Mouse (Mus musculus) hindbrain, embryonic 10.5 days (tissue): ENCODE data around the gene Tex12. TPM values are rescaled to one million over a fixed set of nuclear protein-coding genes. Genes with fewer than 3 reads are reported as not detected.

Experiments
- DNase-seq: peaks from one replicate; pipeline ENCODE4 v3.0.0-alpha.2; 2017; ENCODE audit warnings: low spot score
- H3K27ac ChIP-seq: fragments of 300-500 bp; sonication (generic); 2 replicates; pipeline ENCODE4 v1.5.1; 2016; ENCODE audit warnings: mild to moderate bottlenecking, moderate library complexity
- H3K27me3 ChIP-seq: fragments of 300-500 bp; sonication (generic); 2 replicates; pipeline ENCODE4 v1.6.1; 2016; ENCODE audit warnings: mild to moderate bottlenecking; ENCODE audit not compliant: poor library complexity, insufficient read depth, severe bottlenecking
- H3K36me3 ChIP-seq: fragments of 300-500 bp; sonication (generic); 2 replicates; pipeline ENCODE4 v1.6.1; 2016; ENCODE audit warnings: mild to moderate bottlenecking, moderate library complexity
- H3K4me1 ChIP-seq: fragments of 300-500 bp; sonication (generic); replicated peaks from 2 replicates; pipeline ENCODE4 v1.6.1; 2016; ENCODE audit warnings: mild to moderate bottlenecking
- H3K4me3 ChIP-seq: fragments of 300-500 bp; sonication (generic); 2 replicates; pipeline ENCODE4 v1.5.1; 2016; ENCODE audit warnings: mild to moderate bottlenecking, moderate library complexity
- H3K9me3 ChIP-seq: fragments of 300-500 bp; sonication (generic); 2 replicates; pipeline ENCODE4 v1.6.1; 2016; ENCODE audit warnings: mild to moderate bottlenecking, moderate library complexity
- WGBS: fragments of 180-500 bp; shearing (Covaris S2); methylation state at CpG from one replicate; pipeline ENCODE4 v1.1.7; 2016; 5-methylcytosine and 5-hydroxymethylcytosine counted together
- polyA plus RNA-seq: library from polyadenylated mRNA; unstranded; fragments of >200 nt; fragmentation: Nextera tagmentation; extraction: Ambion mirVana; gene quantifications from 2 replicates; pipeline ENCODE4 v1.2.1, GENCODE M21; 2016

Gene Tex12
- 0.21 TPM in 1 of 2 replicates, not detected in the other for polyA plus RNA-seq

DNA sequence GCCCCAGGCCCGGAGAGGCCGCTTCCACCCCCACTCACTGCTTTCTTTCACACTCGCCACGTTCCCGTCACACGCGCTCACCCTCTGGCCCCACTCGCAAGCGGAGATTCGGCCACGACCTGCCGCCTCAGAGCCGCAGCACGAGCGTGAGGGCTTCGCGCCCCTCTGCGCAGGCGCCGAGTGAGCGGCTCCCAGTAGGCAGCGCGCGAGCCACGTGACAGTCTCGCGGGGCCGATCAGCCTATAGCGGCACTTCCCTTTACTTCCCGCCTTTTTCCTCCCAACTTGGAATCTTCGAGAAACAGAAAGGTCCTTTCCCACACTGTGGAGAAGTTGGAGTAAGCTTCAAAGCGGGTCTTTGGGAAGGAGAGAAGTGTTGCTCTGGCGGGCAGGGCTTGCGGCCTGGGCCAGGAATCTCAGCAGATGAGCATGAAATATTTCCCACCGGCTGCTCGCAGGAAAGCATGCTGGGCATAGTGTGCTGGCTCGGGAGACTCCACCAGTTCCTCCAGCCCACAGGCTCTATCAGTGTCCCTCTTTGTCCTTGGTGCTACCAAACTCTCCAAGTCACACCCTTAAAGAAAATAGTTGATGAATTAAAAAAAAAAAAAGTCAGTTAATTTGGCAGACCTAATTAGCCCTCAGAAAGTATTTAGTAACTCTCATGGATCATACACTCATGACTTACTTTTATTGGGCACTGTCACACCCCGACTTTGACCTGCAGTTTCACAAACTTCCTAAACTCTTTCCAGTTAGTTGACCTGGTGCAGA is at the start of gene Tex12:
TSS of gene Tex12 (minus strand) at position 181 of the 773 bp plus-strand sequence.
- DNase-seq: no peak
- H3K27ac ChIP-seq: no peak within 1 kb of the TSS
- no peaks in the 10 kb centered on the region for H3K36me3 ChIP-seq
- H3K9me3 ChIP-seq: no peaks in the 10 kb centered on the region
- H3K4me1 ChIP-seq: no peaks in the 10 kb centered on the region
- H3K4me3 ChIP-seq: no peak within 1 kb of the TSS
- 85% methylated on average over 38 of the region's 38 CpGs for WGBS
- H3K27me3 ChIP-seq: no peaks in the 10 kb centered on the region

- no peaks in the 10 kb centered on the region for H3K27me3 ChIP-seq
- peaks cover 60% of the 10 kb centered on the region for H3K36me3 ChIP-seq
- H3K4me3 ChIP-seq: peak overlapping the region; percentile 91
- H3K9me3 ChIP-seq: no peaks in the 10 kb centered on the region
- H3K4me1 ChIP-seq: peaks cover 27% of the 10 kb centered on the region
- H3K27ac ChIP-seq: peak overlapping the region; percentile 96
- 5% methylated on average over 6 of the region's 6 CpGs for whole genome bisulfite sequencing
- no peak for DNase-seq
Observed at GRCm38 (mm10) chr9:50604338-50604737, 43.2 kb upstream of the Tex12 start.

GRCm38 (mm10) chr9:50603998-50604324 is 42.8 kb upstream of the Tex12 start:
- Histone ChIP-seq H3K4me1 (peaks cover 27% of the 10 kb centered on the region), H3K27ac (peak overlapping the region; percentile 96), H3K9me3 (no peaks in the 10 kb centered on the region), H3K27me3 (no peaks in the 10 kb centered on the region), H3K36me3 (peaks cover 60% of the 10 kb centered on the region), H3K4me3 (peak overlapping the region; percentile 91)
- WGBS: under 1% methylated on average over 24 of the region's 24 CpGs
- no peak for DNase-seq

DNA sequence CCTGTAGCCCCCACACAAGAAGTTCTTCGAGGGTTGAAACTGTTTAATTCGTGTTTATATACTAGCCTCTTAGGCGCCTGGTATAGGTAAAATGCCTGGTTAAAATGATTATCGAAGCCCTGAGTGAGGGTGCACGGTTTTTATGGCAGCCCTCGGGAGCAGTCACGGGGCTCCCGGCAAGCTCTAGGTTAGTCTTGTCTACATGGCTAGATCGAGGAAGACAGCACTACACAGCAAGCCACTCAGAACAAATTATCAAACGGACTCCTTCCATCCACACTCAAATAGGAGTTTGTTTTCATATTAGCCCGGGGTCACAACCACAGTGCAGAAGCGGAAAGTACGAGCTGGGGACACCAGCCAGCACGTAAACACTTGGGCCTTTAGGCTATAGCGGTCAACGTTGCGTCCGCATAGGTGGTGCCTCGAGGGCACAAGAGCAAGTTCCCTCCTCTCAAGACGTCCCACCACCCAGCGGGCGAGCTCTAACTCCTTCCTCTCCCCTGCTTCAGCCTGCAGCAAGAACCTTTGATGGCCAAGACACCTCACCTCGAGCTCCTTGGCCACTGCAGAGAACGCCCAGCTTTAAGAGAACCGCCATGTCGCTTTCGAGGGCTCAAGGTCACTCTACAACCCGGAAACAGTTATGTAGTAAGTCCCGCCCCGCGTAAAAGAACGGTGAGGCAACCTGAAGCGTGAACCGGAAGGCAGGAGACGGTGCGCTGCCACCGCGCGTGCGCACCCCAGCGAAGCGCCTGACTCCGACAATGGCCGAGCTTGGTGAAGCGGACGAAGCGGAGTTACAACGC is 42.3 kb upstream of the Tex12 start, which contains the start of the genes Sdhd and Timm8b:
TSS of gene Sdhd (minus strand) at position 624 of the 809 bp plus-strand sequence.
TSS of gene Timm8b (plus strand) at position 722 of the 809 bp plus-strand sequence.
- peaks cover 60% of the 10 kb centered on the region for H3K36me3 ChIP-seq
- peak within 1 kb of the TSS; percentile 91 for H3K4me3 ChIP-seq
- DNase-seq: peak; percentile 94
- no peaks in the 10 kb centered on the region for H3K27me3 ChIP-seq
- WGBS: 1% methylated on average over 48 of the region's 48 CpGs
- H3K9me3 ChIP-seq: no peaks in the 10 kb centered on the region
- H3K27ac ChIP-seq: peak within 1 kb of the TSS; percentile 96
- H3K4me1 ChIP-seq: peaks cover 27% of the 10 kb centered on the region

GRCm38 (mm10) chr9:50602055-50602845 is 41.1 kb upstream of the Tex12 start:
- WGBS: 90% methylated on average over 7 of the region's 7 CpGs
- no peak for DNase-seq
- peak overlapping the region; percentile 91 for H3K4me3 ChIP-seq
- no peaks in the 10 kb centered on the region for H3K9me3 ChIP-seq
- H3K4me1 ChIP-seq: peaks cover 27% of the 10 kb centered on the region
- 0 out of 2 replicates have a peak overlapping the region, but pooled peaks have one; percentile 16 for H3K27ac ChIP-seq
- H3K27me3 ChIP-seq: no peaks in the 10 kb centered on the region
- peaks cover 60% of the 10 kb centered on the region for H3K36me3 ChIP-seq

- no peak overlapping the region for H3K4me3 ChIP-seq
- no peak for DNase-seq
- WGBS: 90% methylated on average over 6 of the region's 6 CpGs
- H3K4me1 ChIP-seq: peaks cover 27% of the 10 kb centered on the region
- no peak overlapping the region for H3K27ac ChIP-seq
- H3K9me3 ChIP-seq: no peaks in the 10 kb centered on the region
- H3K27me3 ChIP-seq: no peaks in the 10 kb centered on the region
- peaks cover 60% of the 10 kb centered on the region for H3K36me3 ChIP-seq
Observed at GRCm38 (mm10) chr9:50601536-50601935, 40.4 kb upstream of the Tex12 start.

DNA sequence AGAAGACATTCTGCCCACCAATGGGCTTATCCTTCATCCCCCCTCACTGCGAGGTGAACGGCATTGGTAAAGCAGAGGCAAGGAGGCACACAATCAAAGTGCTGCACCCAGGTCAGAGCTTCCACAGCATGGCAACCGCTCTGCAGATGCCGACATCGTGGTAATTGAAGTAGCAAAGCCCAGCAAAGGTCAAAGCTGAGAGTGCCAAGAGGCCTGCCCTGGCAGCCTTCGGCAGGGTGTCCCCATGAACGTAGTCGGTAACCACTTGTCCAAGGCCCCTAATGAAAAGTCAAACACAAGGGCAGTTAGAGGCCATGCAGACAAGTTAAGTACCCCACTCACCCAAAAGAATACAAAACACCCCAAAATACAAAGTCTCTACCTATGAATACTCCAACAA is 35.8 kb upstream of the Tex12 start:
- H3K27me3 ChIP-seq: no peaks in the 10 kb centered on the region
- no peak overlapping the region for H3K4me3 ChIP-seq
- DNase-seq: no peak
- 93% methylated on average over 8 of the region's 8 CpGs for WGBS
- no peaks in the 10 kb centered on the region for H3K9me3 ChIP-seq
- H3K4me1 ChIP-seq: peaks cover 6% of the 10 kb centered on the region
- H3K27ac ChIP-seq: no peak overlapping the region
- peaks cover 66% of the 10 kb centered on the region for H3K36me3 ChIP-seq

DNA sequence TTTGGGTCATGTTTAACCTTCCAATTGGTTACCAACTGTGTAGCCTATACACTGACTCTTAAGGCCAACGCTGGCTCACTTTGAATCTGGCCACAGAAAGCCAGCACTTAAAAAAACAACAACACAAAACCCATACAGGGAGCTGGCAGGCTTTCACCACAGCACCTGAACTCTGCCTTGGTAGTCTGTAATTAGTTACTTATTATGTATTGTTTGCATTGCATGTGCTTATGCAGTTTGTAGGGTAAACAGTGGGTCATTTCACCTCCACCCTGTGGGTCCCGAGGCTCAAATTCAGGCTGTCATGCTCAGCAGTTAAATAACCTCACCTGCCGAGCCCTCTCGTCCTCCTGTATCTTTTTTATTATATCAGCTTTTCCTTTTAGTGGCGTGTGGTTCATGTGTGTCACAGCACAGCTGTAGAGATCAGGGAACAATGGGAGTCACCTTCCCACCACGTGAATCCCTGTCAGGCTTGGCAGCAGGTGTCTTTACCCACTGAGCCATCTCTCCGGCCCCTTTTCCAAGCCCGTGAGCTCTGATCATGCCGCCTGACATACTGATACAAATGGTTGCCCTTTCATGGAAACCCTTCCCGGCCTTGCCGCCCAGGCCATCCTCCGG is 33.8 kb upstream of the Tex12 start:
- Histone ChIP-seq H3K27ac (no peak overlapping the region), H3K4me3 (no peak overlapping the region), H3K9me3 (no peaks in the 10 kb centered on the region), H3K4me1 (no peaks in the 10 kb centered on the region), H3K27me3 (no peaks in the 10 kb centered on the region), H3K36me3 (peaks cover 55% of the 10 kb centered on the region)
- 83% methylated on average over 12 of the region's 12 CpGs for WGBS
- DNase-seq: no peak

GRCm38 (mm10) chr9:50593544-50593943 is 32.4 kb upstream of the Tex12 start:
- no peaks in the 10 kb centered on the region for H3K9me3 ChIP-seq
- no peak overlapping the region for H3K27ac ChIP-seq
- WGBS: 78% methylated on average over 3 of the region's 3 CpGs
- H3K4me1 ChIP-seq: no peaks in the 10 kb centered on the region
- H3K27me3 ChIP-seq: no peaks in the 10 kb centered on the region
- DNase-seq: peak; percentile 22
- no peak overlapping the region for H3K4me3 ChIP-seq
- peaks cover 41% of the 10 kb centered on the region for H3K36me3 ChIP-seq

DNA sequence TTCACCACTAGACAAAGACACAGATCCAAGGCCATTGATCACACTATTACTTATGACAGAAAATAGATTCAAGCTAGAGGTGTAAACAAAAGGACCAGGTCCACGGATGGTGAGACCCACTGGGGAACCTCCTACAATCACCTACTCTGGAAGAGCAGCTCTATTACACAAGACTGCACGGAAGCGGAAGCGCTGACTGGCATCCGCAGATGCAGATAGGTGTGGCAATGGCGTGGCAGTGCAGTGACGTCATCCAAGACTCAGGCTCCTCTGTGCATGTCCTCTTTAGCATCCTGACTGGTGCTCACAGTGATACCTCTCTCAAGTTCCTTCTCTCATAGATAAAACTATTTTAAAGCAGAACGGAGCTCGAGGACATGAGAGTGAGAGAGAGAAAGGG is 31.8 kb upstream of the Tex12 start:
- peaks cover 35% of the 10 kb centered on the region for H3K36me3 ChIP-seq
- no peak overlapping the region for H3K4me3 ChIP-seq
- H3K4me1 ChIP-seq: no peaks in the 10 kb centered on the region
- H3K9me3 ChIP-seq: no peaks in the 10 kb centered on the region
- H3K27ac ChIP-seq: no peak overlapping the region
- 92% methylated on average over 9 of the region's 9 CpGs for WGBS
- no peak for DNase-seq
- no peaks in the 10 kb centered on the region for H3K27me3 ChIP-seq

DNA sequence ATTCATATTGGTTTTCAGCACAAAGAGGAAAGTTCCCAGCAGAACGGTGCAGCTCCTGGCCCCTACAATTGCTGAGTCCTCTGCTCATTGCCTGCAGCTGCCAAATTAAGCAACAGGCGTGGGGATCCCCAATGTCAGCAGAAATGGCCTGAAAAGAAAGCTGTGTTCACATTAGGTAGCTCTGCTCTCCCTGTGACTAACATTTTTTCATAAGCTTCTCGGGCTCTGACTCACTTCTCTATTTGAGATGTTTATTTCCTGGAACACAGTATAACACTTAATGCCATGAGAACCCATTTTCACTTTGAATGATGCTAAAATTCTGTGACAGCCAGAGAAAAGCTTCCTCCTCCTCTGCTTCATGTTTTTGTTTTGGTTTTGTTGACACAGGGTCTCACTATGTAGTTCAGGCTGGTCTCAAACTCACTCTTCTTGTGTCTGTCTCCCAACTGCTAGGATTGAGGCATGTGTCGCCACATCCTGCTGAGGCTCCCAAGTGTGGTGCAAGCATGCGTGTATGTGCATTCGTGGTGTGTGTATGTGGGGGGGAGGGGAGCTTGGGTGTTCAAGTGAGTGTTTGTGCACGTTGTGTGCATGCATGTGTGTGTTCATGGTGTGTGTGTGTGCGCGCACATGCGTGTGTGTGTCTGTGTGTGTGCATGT is 29.9 kb upstream of the Tex12 start:
- Histone ChIP-seq H3K27ac (no peak overlapping the region), H3K4me3 (no peak overlapping the region), H3K36me3 (peaks cover 16% of the 10 kb centered on the region), H3K4me1 (no peaks in the 10 kb centered on the region), H3K27me3 (no peaks in the 10 kb centered on the region), H3K9me3 (no peaks in the 10 kb centered on the region)
- no peak for DNase-seq
- 83% methylated on average over 10 of the region's 10 CpGs for WGBS

GRCm38 (mm10) chr9:50586955-50587354 is 25.8 kb upstream of the Tex12 start:
- no peaks in the 10 kb centered on the region for H3K36me3 ChIP-seq
- H3K27me3 ChIP-seq: no peaks in the 10 kb centered on the region
- 71% methylated on average over 4 of the region's 4 CpGs for WGBS
- H3K9me3 ChIP-seq: no peaks in the 10 kb centered on the region
- no peak for DNase-seq
- H3K4me1 ChIP-seq: no peaks in the 10 kb centered on the region
- no peak overlapping the region for H3K27ac ChIP-seq
- no peak overlapping the region for H3K4me3 ChIP-seq
